Mouse (Mus musculus) right cerebral cortex, postnatal 36 days (tissue): Measurements from ENCODE around the gene Acox3.

Experiments used
- DNase-seq, 2 experiments: peaks; one replicate each; pipeline ENCODE4 v3.0.0; 2022; ENCODE audit warnings: low spot score in 2 of 2, mixed read lengths in 1 of 2

Acox3 gene

DNA sequence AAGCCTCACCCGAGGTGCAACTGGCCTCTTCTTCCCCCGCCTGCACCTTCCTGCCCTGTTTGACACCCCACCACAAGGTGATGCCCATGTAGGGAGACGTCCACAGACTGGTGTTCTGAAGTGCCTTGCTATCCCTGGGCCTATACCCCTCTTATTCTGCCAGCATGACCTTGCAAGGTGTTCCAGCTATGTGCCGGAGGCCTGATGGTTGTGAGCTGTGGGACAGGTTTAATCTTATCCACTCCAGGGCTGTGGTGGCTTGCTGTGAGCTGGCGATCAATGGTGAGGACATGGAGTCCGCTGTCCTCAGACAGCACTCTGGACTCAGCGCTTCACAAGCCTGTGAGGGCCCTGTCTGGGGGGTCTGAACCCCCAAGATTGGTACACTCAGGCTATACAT, 27.5 kb downstream of the Acox3 start:
- DNase-seq = no peak

DNA sequence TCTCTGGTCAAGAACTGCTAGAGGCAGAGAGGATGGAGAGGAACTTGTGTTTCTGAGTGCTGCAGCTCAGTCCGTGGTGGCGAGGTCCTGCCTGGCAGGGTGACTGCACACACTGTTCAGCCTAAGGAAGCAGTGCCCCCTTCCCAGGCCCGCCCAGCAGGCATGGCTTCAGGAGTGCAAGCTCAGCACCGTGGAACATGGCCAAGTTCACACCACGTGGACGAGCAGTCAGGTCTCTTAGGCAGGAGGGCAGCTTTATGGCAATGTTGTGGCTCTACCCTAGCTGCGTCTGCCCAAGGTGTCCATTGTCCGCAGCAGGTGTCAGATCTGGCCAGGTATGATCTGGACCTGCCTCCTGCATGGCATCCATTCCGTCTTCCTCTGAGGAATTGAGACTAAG, 28.3 kb downstream of the Acox3 start:
- no peak for DNase-seq

DNA sequence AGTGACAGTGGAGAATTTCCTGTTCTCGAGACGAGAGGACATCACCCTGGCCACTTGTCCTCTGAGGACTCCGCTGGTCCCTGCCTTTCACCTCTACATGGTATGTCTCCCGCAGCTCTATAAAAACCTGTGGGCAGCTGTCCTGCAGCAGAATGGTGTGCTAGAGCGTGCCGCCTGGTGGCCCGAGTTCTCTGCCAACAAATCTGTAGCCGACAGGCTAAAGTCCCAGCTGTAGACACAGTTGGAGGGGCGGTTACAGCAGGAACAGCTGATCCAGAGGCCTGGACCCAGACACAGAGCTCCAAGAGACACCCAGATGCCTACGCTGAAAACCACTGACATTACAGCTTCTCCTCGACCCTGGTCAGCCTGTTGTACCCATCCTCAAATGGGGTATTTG, 29.1 kb downstream of the Acox3 start:
- DNase-seq = no peak

DNA sequence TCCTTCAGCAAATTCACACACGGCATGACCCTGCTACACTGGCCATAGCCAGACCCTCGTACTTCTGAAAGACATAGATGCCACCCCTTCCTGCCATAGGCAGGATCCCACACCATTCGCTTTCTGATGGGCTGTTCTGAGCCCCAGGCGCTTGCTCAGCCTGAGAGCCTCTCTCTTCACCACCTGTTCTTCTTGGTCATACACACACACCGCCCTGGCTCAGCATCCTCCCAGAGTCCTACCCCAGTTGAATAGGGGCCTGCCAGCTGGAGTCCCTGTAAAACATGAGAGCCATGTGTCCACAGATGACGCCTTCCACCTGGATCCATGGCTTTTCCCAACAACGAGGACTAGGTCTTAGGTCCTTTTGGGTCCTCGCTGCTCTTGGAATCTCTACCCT, 29.9 kb downstream of the Acox3 start:
- DNase-seq = no peak

DNA sequence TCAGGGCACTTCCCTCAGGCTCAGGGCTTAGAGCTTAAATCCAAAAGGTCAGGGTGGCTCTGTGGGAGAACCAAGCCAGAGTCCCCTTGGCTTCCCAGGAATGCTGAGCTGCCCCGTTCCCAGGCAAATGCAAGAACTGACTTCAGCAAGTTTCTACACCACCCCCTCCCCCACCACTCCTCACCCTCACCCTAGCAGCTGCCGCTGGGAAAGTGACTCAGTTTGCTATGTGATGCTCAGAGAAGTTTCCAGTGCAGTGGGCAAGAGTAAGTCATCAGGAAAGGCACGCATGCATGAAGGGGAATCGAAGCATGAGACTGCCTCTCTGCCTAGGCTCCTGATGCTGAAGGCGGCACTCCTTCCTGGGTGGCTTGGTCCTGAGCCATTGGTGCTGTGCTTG, 34.1 kb downstream of the Acox3 start:
- DNase-seq = no peak

DNA sequence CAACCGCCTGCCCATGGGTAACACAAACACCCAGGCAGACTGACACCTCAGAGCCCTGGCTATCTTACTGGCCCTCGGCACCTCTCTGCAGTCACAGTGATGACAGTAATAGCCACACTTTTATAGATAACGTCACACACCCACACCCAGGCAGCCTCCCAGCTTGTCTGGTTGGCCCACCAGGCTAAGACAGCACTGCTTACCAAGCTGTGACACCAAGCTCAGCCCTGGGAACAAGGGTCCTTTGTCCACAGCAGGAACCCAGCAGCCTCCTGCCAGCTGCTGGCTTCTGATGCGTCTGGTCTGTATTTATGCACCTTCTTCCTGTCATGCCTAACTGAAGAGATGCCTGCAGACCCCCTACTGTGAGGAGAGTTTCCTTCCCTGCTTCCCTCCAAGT, 38.3 kb downstream of the Acox3 start:
- DNase-seq = no peak

DNA sequence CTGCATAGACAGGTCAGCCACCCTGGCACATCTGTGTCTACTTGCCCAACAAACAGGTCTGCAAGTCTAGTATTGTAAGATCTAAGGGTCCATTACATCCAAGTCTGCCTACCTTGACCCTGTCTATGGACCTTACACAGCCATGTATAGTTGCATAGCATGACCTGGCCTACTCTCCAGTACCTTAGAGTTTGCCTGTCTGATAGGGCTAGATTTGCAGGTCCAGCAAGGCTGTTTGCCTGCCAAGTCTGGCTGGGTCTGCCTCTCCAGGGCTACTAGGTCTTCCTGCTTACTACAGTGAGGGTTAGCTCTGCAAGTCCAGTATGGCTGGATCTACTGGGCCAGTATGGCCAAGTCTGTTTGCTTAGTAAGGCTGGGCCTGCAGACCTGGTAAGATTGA, 41.0 kb downstream of the Acox3 start:
- no peak for DNase-seq

DNA sequence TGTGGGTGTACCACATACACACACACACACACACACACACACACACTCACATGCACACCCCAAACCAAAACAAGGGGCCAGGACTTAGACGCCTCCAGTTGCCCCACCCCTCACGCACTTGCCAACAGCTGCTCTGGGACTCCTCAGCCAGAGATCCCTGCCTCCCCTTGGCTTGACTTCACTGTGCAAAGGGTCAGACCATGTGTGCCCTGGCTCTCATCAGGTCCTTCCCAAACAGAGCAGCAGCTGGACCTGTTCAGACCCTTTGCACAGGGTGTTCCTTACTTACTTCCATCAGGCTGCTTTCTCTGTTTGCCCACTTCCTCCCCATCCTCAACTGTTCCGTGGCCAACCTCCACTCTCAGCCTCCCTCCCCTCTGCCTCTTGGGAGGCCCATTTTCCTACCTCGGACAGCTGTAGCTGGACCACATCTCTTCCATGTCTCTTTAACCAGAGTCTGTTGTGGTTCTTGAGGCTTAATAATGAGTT, 42.0 kb downstream of the Acox3 start:
- no peak for DNase-seq

DNA sequence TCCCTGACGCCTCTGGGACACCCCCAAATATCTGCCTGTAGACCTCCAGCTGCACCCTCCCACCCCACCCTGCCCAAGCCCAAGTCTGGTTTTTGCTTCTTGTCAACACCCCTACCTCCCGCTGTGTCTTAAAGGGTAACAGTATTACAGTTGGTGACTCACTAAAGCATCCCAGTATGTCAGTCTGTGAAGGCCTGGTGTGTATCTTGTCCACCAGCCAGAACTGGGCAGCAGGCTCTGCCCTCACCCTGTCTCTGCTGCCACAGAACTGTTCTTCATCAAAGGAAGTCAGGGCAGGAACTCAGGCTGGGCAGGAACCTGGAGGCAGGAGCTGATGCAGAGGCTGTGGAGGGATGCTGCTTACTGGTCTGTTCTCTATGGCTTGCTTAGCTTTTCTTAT, 43.6 kb downstream of the Acox3 start:
- DNase-seq = no peak

DNA sequence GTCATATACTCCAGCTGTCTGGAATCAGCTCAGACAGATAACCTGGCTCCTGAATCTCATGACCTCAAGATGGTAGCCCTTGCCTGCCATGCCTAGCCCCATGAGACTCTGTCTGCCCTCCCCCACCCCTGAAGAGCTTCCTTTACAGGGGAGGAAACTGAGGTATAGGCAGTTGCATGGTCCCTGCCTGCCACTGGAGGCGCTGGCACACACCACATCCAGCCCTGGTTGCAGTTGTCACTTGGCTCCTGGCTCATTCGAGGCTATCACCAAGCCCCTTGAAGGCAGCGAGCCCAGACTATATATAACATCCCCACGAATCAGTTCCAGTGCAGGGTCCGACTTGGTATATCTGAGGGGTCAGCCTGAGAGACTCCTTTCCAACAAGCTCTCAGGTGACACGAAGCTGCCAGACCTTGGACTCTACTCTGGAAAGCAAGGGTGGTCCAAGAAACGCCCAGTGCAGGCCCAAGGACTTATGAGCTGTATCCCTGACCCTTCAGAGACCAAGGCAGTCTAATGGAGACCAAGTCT, 44.5 kb downstream of the Acox3 start:
- no peak for DNase-seq

DNA sequence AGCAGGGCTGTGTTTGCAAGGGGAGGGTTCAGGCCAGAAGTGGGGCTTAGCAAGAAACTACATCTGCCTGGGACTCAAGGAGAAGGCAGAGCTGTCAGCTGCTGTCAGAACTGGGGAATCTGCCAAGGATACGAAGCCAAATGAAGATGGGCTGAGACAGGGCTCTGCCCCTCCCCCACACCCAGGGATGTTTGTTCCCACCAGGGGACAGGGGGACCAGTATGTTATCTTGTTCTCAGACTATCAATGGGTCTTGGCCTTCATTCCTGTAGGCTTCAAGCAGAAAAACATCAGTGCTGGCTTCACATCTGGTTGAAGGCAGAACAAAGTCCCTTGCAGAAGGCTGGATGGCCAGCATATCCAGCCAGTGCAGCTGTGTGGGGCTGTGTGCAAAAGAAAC, 45.8 kb downstream of the Acox3 start:
- peak; percentile 29 to 31 for DNase-seq

DNA sequence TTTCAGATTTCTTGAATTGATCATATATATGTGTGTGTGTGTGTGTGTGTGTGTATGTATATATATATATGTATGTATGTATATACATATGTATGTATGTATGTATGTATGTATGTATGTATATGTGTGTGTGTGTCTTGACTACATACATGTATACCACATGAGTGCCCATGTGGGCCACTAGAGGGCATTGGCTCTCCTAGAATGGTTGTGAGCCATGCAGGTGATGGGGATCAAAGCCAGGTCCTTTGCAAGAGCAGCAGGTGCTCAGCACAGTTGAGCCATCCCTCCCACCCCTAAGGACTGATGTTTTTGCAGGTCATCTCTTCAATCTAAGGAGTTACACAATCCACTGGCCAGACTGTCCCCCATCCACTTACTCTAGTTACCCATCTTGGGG, 46.5 kb downstream of the Acox3 start:
- no peak for DNase-seq

DNA sequence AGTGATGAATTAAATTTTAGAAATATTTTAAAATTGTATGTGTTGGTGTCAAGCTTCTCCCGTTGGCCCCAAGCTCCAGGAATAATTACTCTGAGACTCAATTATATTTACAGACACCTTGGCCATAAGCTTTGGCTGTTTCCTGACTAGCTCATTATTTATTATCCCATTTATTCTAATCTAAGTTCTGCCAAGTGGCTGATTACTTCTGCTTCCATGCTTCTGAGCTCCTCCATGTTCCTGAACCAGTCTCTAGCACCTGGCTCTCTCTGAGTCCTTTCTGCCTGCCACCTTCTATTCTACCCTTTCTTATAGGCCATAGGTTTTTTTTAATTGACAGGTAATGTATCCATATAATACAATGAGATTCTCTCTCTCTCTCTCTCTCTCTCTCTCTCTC, 47.9 kb downstream of the Acox3 start:
- DNase-seq = no peak

DNA sequence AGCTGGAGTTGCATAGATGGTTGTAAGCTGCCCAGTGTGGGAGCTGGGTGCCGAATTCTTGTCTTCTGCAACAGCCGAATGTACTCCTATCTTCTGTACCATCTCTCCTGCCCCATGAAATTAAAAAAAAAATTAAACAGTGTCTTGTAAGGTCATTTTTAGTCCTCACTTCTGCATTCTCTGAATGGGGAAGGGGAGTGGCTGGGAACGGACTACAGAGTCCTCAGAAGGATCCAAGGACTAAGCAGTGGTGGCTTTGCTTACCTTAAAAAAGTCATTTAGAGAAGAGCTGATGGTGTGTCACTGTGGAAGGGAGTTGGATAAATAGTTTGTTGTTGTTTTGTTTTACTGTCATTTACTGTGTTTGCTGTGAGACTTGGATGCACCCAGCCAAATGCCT, 48.4 kb downstream of the Acox3 start:
- no peak for DNase-seq

DNA sequence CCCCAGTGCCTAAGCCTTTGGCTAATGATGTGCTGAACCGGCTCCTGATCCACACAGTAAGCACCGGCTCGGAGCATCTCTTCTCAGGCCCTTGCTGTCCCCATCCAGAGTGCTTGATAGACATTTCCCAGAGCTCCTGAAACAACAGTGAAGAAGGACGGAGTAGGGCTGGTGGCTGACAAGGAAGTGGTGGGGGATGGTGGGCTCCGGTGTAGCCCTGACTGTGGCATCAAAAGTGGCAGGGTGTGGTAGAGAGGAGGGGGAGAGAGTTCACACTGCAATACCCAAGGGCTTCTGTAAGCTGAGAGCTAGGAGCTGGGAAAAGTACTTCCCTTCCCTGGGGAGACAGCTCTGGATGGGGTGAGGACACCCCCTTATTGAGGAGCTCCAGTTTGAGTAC, 48.9 kb downstream of the Acox3 start:
- DNase-seq = no peak

DNA sequence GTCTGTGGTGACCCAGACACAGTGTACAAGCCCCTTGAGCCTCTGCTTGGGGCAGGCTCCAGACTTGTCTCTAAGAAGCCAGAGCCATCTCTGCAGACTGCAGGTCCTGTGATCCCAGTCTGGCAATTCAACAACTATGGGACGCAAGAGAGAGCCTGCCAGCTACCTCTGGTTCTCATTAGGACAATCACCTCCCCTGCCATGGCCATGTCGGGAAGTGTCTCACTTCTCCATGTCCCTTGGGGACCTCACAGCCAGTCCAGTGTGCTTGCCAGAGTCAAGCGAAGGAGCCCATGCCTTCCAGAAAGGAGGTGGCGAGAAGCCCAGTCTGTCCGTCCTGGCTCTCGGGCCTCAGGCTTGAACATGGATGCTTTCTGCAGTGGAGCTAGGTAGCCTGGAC, 50.0 kb downstream of the Acox3 start:
- DNase-seq = no peak

DNA sequence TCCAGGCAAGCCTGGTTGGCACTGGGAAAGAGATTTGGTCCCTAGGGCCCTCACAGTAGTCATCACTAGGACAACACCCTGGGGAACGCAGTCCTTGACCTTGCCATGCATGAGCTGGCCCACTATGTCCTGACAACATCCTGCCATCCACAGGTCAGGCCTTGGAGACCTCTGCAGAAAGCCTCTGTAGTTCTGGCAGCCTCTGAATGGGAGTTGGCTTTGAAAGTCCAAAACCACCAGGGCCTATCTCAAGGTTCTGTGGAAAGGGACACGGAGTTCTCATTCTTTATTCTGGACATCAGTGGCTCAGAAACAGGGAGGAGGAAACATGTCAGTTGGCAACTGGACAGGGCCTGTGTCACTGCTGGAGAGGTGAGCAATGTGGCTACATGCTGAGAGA, 53.2 kb downstream of the Acox3 start:
- DNase-seq = no peak

DNA sequence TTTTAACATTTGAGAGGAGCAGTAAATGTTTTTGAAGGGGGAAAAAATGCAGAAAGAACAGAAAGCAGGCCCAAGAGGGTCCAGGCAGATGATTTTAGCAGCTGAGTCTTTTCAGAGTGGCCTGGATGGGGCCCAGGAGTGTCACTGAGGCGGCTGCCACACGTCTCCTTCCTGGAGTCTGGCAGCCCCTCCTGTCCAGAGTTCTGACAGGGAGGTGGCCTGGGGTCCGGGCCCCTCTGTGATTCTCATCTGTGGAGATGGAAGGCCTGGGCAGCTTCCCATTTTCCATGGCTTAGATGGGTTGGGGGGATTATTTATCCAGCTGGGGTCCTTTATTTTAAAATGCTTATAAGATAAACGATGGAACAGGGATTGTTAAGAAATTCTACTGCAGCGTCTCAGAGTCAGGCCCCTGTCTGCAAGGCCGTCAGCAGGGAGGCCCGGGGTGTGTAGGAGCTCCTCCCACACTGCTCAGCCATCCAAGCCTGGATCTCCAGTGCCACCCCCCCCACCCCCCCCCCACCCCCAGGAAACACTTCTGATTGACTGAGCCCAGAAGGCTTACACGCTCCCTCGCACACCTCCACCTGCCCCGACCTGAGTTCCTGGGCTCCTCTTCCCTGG, 59.2 kb downstream of the Acox3 start:
- no peak for DNase-seq

DNA sequence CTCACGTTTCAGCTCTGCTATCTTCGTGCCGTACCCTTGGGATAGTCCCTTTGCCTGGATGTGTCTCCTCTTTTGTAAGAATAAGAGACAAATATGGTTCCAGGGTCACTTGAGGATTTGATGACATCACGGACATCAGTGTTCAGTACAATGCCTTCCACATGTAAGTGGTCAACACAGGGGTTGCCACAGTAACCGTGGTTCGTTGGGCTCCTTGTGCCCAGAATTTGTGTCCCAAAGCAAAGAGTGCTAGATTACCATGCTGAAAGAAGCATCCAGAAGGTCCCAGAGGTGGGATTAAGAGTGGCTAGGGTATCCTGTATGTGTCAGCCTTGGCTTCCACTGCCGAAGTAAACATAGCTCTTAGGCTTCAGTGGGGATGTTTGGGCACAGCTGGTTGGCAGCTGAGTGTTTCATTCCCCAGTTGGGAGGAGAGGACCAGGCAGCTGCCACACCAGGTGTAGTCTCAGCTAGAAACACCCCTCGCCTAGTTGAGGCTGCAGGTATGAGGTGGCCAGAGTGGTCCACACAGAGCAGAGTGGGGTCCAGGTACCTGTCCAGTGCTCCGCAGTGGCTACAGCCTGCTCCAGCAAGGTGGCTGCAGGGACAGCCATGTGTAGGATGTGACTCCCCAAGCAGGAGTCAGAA, 60.7 kb downstream of the Acox3 start:
- DNase-seq = no peak

DNA sequence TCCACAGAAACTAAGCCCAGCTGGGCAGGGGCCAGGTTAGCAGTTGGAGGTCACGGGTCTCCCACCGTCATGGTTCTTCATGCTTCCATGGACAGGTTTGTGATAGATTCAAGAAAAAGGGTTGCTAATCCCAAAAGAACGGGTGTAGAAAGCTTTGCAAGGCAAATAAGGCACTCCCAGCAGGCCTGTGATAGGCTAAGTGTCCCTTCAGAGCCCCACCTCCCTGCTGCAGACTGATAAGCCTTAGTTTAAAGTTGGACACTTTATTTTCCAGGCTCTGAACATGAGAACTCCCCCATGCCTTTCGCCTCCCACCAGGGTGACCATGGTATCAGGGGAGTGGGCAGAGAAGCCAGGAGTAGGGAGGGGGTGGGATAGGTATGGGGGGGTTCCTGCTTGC, 61.2 kb downstream of the Acox3 start:
- DNase-seq = no peak

DNA sequence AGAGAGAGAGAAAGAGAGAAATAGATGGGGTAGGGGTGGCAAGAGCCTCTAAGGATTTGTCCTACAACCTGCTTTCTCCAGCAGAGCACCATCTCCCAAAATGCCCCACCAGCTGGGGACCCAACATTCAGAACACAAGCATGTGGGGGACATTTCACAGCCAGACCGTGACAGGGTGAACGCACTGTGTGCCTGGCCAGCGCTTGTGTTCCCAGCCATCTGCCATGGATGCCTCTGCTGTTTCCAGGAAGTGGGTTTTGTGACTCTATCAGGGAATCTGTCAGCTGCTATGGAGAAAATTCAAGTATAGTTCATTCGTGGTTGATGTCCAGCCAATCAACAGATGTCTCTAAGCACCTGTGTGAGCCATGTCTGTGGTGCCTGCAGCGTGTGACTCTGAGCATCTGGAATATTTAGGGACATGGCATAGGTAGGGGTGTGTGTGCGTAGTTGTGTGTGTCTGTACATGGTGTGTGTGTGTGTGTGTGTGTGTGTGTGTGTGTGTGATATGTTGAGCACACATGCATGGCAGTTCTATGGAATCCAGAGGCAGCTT, 63.2 kb downstream of the Acox3 start:
- DNase-seq = no peak

DNA sequence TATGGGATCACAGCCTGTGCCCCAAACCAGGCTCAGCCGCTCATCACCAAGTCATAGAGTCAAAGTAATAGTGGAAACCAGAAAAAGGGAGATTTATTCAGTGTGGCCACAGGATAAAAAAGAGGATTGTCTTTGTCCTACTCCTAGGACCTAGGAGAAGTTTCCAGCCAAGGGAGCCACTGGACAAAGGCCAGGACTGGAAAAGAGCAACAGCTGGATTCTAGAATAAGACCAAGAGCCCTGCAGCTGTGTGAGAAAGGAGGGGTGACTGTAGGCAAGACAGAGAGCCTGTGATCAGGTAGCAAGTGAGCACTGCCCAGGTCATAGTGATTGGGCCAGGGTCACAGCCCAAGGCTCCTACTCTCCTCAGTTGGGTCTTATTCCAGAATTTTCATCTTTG, 64.1 kb downstream of the Acox3 start:
- no peak for DNase-seq

DNA sequence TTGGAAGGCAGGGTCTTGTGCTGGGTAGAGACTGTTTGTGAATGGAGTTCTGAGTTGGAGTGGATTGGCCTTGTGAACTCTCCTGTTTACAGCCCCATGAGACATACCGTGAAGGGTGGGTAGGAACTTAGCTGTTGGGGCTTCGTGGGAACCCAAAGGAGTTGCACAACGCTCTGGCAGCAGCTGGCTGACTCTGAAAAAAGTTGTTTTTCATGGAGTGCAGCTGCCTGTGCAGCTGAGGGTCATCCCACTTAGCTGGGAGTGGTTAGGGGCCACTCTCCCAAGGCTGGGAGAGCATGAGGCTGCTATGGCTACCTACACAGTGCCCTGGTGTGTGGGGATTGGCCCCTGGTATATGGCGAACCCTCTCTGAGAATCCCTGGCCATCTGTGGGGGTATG, 64.7 kb downstream of the Acox3 start:
- no peak for DNase-seq
